Mouse (Mus musculus): ENCODE measurements around the gene Rsf1.

The Rsf1 gene

DNA sequence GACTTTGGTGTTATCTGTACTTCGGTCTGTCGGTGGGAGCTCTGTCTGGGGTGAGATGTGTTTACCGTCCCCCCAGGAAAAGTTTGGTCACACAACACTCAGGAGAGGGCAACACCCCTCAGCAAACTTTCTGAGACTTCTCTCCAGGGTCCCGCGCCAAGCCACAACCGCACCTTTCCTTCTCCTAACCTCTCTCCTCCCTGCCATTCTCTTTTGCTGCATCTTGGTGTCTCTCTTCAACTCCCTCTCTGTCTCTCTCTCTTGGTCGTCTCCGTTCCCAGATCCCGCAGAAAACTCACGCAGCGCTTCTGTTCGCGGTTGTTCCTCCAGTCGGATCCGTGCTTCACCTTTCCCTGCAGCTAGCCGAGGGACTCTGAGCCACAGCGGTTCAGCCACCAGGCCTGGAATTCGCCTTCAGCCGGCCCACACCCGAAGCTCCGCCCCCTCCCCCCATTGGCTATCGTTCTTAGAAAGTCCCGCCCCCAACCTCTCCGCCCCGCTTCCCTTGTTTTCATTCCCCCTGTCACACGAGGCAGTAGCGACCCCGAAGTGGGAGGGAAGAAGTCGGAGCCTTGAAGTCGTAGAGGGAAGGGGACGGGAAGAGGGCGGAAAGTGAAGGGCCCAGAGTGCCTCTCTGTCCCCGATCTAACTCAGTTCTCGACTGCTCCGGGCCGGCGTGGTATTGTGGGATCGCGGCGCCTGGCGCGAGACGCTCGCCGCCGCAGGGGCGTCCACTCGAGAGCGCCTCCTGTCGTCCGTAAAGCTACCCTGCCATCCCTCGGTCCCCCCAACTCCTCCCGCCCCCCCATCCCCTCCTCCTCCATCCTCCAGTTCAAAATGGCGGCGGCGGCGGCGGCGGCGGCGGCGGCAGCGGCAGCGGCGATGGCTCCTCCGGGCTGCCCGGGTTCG lies at the start of gene Rsf1, which contains the start of gene Aamdc:
Gene Rsf1 (plus strand): TSS at position 823 of the 909 bp plus-strand sequence.
Gene Aamdc (minus strand): TSS at position 431 of the 909 bp plus-strand sequence.
- DNase-seq (ENCODE audit: low read depth): peak; percentile 97

DNA sequence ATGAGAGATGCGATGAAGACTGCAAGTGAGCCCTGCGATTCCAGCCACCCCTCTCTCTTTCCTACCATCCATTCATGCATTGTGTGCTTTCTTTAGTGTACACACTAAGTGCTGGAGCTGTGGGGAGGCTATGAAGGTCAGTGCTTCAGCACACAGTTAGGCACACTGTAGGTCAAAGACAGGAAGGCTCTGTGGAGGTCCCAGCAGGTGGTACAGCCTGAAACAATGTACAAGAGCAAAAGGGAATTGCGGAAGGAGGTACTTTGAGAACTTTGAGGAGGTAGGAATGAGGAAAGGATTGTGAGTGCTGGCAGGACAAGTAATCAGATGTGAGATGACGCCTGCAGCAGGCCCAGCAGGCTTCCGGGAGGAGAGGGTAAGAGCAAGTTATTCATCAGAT lies 44.2 kb upstream of the Rsf1 start:
- no peak for DNase-seq (ENCODE audit: low read depth)

DNA sequence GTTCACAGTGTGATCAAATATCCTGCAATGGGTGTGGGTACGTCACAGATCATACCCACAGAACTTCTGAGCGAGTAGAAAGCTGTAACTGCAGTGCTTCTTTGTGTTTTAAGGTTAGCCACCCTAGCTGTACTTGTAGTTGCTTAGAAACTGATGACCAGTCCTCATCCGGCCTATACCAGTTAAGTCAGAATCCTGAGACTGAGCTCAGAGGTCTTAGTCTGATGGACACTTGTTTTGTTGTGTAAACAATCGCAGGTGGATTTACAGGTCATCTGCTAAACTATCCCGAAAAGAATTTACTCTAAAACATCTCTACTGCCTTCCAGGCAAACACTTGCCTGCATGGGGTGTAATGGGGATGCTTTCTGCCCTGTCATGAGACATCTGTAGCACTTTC lies 43.1 kb upstream of the Rsf1 start:
- DNase-seq (ENCODE audit: low read depth): no peak

DNA sequence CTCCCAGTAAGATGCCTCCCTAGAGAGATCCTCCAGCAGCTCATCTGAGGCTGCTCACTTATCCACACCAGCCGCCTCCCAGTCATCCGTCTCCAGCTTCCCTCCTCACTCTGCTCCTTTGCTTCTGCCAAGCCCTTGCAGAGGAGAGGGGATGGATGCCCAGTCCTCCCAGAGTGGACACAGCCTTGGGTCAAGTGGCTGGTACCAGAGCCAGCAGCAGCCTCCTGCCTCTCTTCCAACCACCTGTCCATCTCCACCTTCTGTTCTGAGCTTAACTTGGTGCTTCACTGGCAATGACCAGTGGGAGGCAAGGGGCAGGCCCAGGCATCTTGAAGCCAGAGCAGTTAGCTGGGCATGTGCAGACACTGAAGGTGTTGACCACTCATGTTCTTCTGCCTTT lies 33.2 kb upstream of the Rsf1 start:
- no peak for DNase-seq (ENCODE audit: low read depth)

DNA sequence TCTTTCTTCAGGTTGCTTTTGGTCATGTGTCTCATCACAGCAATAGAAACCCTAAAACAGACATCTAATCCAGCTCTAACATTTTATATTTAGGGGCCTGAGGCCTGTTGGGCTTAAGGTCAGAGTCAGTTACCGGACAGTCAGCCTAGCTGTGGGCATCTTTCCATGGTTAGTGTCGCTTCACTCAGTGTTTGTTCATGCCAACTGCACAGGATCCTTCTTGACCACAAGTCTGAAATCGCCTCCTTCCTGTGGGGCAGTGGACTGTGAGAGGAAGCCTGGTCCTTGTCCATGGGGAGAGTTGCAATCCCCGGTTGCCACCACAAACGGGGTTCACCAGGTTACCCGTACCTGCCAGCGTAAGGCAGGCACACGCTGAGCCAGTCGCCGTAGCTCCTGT lies 30.4 kb upstream of the Rsf1 start:
- no peak for DNase-seq (ENCODE audit: low read depth)

DNA sequence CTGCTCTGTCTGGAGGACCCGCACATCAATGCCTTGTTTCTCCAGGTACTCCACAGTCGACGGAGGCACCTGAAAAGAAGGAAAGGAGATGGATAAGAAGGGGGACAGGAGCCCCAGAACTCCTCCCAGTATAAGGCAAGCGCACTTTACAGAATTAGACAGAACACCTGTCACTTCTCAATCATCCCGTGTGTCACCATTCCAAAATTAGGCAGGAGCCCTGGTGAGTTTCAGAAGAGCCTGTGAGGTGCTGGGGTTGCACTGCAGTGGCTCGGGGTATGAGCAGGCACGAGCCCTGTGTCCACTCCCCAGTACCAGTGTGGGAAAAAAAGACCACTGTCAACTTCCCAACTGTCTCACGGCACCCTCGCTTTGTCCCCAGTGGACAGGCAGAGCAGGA lies 29.0 kb upstream of the Rsf1 start:
- DNase-seq (ENCODE audit: low read depth): no peak

DNA sequence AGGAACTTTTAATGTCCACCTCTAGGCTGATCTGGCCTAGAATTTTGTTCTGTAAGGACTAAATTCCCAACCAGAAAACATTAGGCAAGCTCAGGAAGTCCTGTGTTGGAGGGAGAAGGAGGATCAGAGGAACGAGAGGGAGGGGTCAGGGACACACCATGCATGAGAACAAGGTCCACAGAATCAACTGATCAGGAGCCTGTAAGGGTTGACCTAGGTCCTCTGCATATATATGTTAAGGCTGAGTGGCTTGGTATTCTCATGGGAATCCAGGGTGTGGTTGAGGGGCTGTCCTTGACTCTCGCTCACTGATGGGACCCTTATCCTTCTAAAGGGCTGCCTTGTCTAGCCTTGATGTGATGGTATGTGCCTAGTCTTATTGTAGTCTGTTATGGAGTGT lies 16.1 kb upstream of the Rsf1 start:
- DNase-seq (ENCODE audit: low read depth): no peak

DNA sequence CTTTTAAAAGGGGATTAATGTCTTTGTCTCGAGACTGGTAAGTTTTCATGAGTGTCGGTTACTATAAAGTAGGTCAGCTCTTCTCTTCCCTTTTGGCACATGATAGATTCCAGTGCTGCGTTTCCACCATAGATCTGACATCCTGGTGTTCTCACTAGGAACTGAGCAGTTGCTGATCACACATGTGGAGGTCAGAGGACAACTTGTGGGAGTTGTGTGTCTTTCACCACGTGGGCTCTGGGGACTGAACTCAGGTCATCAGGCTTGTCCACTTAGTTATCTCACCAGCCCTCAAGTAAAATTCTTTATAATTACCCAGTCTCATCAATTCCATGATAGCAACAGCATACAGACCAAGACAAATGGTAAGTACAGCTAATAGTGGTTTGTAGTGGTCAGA lies 10.3 kb upstream of the Rsf1 start:
- no peak for DNase-seq (ENCODE audit: low read depth)

DNA sequence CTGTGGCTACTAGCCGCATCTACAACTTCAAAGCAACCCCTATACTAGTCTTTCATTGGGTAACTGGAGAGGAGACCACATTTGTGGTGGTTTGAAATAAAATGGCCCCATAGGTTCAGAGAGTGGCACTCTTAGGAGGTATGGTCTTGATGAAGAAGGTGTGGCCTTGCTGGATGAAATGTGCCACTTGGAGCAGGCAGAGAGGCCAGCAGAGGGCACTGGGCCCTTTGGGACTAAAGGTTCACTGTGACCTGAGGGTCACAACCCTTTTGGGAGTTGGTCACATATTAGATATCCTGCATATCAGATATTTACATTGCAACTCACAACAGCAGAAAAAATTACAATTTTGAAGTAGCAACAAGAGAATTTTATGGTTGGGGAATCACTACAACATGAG lies 9.3 kb upstream of the Rsf1 start:
- DNase-seq (ENCODE audit: low read depth): peak; percentile 25

DNA sequence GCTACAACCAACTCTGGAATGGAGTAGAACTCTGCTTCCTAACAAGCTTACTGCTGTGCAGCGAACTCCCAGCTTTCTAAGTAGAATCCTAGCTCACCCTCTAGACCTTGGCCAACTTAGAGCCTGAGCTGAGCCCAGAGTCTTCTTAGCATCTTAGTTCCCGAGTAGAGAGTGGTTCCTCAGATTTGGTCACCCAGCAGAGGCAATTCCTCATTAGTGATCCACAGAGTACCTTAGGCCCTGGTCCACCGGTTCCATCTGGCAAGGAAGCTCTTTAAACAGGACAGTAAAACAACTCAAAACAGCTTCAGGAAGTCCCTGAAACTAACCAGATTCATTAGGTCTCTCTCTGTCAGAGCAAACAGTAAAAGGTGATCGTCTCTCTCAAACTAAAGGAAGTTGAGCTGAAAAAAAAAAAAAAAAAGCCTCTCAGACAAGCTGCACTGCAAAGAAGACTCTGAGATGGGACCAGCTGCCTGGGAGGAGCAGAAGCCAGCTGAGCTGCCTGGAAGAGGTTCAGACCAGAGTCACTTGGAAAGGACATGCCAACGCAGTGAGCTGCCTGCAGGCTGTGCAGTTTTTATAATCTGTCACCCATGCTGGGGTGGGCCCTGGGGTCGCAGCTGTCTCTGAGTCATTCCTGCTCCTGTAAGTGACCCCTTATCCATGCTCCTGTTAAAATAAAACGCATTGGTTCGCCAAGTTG lies 1.2 kb upstream of the Rsf1 start:
- peak; percentile 51 for DNase-seq (ENCODE audit: low read depth)

DNA sequence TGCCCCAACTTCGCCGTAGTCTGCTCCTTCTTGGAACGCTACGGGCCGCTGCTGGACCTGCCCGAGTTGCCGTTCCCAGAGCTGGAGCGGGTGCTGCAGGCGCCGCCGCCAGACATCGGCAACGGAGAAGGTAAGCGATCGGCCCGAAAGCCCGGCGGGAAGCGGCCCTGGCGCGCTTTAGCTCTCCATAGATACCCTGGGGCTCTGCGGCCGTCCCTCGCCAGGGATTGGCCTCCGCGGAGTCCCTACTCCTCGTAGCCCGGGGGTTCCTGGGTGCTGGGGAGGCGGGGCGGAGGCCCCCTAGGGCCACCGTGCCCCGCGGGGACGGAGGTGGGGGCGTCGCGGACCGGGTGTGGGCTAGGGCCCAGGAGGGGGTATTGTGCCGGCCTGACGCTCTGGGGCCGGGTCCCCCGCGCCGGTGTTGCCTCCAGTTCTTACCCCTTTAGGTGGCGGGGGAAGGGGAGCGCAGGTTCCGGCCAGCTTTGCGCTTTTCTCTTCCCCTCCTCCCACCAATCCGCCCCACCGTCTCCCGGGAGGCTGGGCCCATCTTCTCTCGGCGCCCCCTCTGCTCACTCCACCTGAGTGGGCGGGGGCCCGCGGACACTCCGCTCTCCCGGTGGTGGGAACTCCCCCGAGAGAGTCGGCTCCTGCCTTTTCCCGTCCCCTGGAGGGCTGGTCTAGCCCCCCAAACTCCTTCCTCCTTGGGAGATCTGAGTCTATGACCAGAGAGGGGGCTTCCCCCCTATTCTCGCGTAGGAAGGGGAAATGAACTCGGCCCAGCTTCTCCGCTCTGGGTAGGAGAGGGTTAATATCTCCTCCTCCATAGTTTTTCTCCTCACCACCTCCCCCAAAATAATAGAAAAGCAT lies 520 bp downstream of the Rsf1 start:
- DNase-seq (ENCODE audit: low read depth): peak; percentile 61

DNA sequence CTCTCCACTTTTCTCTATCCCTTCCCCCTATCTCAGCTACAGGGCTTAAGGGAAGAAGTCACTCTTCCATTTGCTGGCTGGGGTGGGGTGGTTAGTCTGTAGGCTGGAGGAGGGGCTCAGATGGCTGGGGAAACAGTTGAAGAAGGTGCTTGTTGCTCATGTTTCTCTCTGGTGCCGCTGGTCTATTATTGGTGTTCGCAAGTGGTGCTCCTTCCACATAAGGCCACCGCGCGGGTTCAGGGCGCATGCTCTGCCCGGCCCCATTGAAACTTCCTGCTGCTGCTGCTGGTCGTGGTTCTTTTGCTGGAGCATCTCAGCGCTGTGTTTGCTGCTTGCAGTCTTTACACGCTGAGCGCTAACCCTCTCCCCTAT lies 1.1 kb downstream of the Rsf1 start:
- peak; percentile 91 for DNase-seq (ENCODE audit: low read depth)

DNA sequence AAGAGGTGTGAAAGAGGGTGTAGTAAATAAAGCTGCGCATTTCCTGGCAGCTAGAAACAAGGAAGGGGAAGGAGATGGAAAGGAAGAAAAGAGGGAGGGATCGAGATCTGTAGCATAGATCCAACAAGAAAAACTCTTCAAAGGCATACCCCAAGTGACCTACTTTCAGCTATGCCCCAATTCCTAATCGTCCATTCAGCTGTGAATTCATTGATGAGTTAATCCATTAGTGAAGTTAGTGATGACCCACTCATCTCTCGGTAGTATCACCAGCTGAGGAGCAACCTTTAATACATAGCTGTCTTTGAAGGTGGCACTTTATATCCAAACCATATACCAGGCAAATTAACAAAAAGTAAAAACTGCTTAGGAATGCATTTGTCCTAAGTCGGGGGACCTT lies 8.8 kb downstream of the Rsf1 start:
- no peak for DNase-seq (ENCODE audit: low read depth)

DNA sequence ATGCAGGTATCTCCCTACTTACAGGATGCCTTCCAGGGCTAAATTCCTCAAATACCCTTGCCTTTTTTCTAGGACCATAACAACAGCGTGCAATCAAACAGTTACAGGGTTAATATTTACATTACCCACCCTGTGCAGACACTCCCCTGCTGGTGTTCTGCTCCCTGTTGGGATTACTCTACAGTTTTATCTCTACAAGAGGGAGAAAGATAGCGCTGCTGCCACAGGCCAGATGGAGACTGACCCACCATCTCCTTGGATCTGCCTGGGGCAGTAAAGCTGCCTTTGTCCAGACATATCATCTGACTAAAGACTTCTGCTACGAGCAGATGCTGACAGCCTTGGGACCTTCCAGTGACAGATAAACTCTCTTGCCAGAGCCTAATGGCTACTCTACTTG lies 10.8 kb downstream of the Rsf1 start:
- DNase-seq (ENCODE audit: low read depth): no peak

DNA sequence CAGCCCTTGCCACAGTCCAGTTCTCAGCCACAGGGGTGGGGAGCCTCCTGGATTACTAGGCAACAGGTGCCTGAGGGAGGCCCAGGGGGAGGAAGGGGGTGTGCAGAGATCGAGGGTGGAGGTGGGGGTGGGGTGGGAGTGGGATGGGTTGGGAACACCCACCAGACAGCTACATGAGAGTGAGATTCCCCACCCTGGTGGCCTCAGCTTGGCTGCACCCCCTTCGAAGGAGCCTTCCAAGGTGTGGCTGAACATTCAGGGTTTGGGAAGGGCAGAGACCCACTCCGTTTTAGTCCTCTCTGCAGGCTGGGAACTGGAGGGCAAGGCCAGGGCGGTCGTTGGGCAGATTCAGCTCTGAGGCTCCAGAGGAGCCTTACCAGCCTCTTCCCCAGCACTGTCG lies 11.6 kb downstream of the Rsf1 start:
- DNase-seq (ENCODE audit: low read depth): no peak

DNA sequence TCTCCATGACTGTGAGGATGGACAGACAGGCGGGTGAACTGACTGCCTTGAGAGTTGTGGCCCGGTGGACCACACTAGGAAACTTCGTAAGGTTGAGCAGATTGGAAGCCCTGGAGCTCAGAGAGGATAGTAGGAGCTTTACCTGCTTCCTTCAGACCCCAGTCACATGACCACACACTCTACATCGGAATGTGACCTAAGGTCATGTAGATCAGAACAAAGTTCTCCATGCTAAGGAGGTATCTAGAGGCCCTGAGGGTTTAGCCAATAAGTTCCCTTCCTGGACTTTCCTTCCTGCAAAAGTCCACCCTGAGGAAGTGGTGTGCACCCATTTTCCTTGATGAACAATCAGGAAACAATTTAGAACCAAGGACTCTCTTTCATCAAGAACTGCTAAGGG lies 12.7 kb downstream of the Rsf1 start:
- no peak for DNase-seq (ENCODE audit: low read depth)

DNA sequence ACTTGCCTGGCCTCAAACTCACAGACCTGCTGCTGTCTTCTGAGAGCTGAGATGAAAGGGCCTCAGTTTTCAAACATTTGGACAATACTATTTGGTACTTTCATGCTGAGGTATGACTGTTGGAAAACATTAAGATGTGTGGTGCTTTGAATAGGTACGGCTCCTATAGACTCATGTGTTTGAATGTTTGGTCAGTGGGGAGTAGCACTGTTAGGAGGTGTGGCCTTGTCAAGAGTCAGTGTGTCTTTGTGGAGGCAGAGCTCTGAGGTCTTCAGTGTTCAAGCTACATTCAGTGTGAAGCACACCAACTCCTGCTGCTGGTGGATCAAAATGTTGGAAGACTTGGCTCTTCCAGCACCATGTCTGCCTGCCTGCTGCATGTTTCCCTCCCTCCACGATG lies 13.8 kb downstream of the Rsf1 start:
- DNase-seq (ENCODE audit: low read depth): no peak

DNA sequence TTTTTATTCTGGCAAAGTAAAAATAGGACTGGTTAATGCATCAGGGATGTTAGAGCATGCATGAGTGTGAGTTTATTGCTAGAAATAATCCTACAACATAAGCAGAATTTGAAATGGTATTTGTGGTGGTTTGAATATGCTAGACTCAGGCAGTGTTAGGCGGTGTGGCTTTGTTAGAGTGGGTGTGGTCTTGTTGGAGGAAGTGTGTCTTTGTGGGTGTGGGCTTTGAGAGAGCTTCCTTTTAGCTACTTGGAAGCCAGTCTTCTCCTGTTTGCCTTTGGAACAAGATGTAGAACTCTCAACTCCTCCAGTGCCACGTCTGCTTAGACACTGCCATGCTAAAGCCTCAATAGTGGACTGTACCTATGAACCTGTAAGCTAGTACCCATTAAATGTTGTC lies 18.9 kb downstream of the Rsf1 start:
- DNase-seq (ENCODE audit: low read depth): peak; percentile 43

DNA sequence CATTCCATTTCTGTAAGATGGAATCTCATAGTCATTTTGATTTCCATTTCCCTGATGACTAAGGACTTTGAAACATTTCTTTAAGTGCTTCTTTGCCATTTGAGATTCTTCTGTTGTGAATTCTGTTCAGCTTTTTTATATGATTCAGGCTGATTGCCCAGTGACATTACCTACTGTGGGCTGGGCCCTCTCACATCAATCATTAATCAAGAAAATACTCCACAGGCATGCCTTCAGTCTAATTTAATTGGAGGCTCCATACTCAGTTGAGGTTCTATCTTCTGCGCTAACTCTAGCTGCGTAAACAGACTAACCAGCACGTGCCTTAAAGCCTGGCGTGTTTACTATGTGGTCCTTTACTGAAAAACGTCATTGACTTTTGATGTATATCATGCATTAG lies 41.7 kb downstream of the Rsf1 start:
- no peak for DNase-seq (ENCODE audit: low read depth)

DNA sequence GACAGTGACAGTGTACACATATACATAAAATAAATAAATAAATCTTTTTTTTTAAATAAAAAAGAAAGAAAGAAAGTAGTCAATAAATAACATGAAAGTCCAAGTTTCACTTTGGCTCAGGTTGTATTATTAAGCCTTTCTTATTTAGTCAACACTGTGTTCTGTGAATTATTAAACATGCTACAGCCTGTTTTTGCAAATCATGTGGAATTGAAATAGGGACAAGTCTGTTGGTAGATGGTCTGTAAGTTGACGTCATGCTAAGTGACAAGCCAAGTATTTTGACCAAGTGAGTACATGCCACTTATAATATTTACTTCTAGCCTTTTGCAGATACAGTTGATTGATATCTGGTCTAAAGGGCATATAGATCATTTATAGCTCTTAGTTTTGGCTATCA lies 43.0 kb downstream of the Rsf1 start:
- no peak for DNase-seq (ENCODE audit: low read depth)

DNA sequence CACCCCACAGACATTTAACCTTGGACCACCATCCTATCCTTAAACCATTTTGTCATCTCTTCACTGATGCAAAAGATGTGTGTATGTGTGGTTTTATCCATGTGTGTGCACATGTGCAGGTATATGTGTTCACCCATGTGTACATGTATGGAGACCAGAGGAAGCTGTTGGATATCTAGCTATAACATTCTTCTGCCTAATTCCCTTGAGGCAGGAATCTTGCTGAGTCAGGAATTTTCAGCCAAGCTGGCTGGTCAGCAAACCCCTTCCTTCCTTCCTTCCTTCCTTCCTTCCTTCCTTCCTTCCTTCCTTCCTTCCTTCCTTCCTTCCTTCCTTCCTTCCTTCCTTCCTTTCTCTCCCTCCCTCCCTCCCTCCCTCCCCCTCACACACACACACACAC lies 43.7 kb downstream of the Rsf1 start:
- no peak for DNase-seq (ENCODE audit: low read depth)

DNA sequence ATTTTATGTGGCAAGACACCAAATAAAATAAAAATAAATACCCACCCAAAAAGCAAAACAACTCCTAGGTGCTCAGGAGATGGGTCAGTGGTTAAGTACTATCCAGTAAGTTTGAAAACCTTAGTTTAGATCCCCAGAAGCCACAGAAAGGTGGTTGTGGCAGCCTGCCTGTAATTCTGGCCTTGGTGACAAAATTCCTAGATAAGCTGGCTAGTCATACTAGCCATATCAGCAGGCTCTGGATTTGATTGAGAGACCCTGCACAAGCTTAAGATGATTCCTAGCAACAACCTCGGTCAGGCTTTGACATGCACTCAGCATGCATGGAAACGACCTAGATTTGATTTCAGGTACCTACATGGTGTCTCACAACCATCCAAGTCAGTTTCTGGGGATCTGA lies 49.7 kb downstream of the Rsf1 start:
- no peak for DNase-seq (ENCODE audit: low read depth)

DNA sequence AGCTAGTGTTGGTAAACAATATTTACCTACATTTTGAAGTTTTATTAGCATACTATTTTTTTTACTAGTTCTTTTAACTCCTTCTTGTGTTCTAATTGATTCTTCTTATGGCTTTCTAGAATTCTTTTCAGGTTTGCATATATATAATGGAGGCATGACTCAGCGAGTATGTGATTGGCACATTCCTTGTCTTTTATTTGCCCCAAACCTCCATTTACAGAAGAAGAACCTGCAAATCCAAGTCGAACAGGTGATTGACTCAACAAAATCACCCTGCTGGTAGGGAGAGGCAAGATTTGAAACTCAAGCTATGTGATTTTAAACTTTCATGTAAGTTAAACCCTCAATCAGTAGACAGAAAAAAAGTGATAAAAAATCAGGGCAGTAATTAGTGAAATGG lies 51.6 kb downstream of the Rsf1 start:
- no peak for DNase-seq (ENCODE audit: low read depth)

All from naive thymus-derived CD4-positive, alpha-beta T cell, adult 2 months (primary cell).